Mouse (Mus musculus) cortical plate, adult 2 months (tissue): Measurements from ENCODE around the gene Serpina5.

Source experiments
- CTCF ChIP-seq: fragments of 200-500 bp; IDR thresholded peaks from 2 replicates; pipeline ENCODE4 v1.5.1; 2011; ENCODE audit warnings: mild to moderate bottlenecking, control low read depth, low read length; ENCODE audit not compliant: insufficient read depth; ENCODE audit errors: extremely low read depth
- POLR2A ChIP-seq: fragments of 200-500 bp; IDR thresholded peaks from 2 replicates; pipeline ENCODE4 v1.6.1; 2011; ENCODE audit warnings: mild to moderate bottlenecking, low read length, control low read depth; ENCODE audit not compliant: insufficient read depth; ENCODE audit errors: extremely low read depth

DNA sequence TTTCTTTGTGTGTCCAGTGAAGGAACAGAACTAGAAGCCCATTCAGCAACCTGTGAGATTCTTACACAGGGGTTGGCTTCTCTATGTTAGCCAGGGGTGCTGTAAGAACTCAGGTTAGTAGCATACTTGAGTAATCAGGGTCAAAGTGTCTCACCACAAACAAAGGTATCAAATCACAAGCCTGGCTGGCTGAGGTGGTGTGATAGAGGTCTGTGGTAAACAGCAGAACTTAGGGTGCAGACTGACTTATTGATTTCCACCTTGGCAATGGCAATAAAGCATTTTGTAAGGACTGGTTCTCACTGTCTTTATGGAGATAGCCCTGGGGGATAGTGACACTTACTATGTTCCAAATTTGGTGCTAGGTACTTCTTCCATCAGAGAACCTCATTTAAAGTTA is 4.9 kb downstream of the Serpina5 start:
- TF ChIP-seq CTCF (no peak), POLR2A (no peak)
